Mouse (Mus musculus) liver, embryonic 11.5 days (tissue): Measurements from ENCODE around the gene Klhl35. TPM values are rescaled to one million over a fixed set of nuclear protein-coding genes. Genes with fewer than 3 reads are reported as not detected.

Source experiments
- ATAC-seq: fragments of 200-750 bp; cut with Nextera tagmentation; replicated peaks from 2 replicates; pipeline ENCODE4 v1.8.0; 2017; ENCODE audit warnings: moderate number of reproducible peaks, mild to moderate bottlenecking, moderate TSS enrichment, moderate library complexity; ENCODE audit not compliant: low FRiP score
- DNase-seq: peaks from one replicate; pipeline ENCODE4 v3.0.0-alpha.2; 2017; ENCODE audit warnings: low spot score
- H3K27ac ChIP-seq: fragments of 300-500 bp; sonication (generic); 2 replicates; pipeline ENCODE4 v1.5.1; 2014; ENCODE audit warnings: mild to moderate bottlenecking, low read depth, low read length, control low read depth
- H3K27me3 ChIP-seq: fragments of 300-500 bp; sonication (generic); replicated peaks from 2 replicates; pipeline ENCODE4 v1.6.1; 2014; ENCODE audit warnings: low read length, mixed read lengths; ENCODE audit not compliant: control insufficient read depth, insufficient read depth
- H3K36me3 ChIP-seq: fragments of 300-500 bp; sonication (generic); 2 replicates; pipeline ENCODE4 v1.6.1; 2014; ENCODE audit warnings: mild to moderate bottlenecking, low read length, moderate library complexity, mixed read lengths; ENCODE audit not compliant: control insufficient read depth, insufficient read depth
- H3K4me1 ChIP-seq: fragments of 300-500 bp; sonication (generic); replicated peaks from 2 replicates; pipeline ENCODE4 v1.6.1; 2014; ENCODE audit warnings: low read length, mixed read lengths; ENCODE audit not compliant: control insufficient read depth, insufficient read depth
- H3K4me2 ChIP-seq: fragments of 300-500 bp; sonication (generic); 2 replicates; pipeline ENCODE4 v1.6.1; 2014; ENCODE audit warnings: mild to moderate bottlenecking, control low read depth, moderate library complexity
- H3K4me3 ChIP-seq: fragments of 300-500 bp; sonication (generic); 2 replicates; pipeline ENCODE4 v1.5.1; 2014; ENCODE audit warnings: low read depth, low read length, control low read depth
- H3K9ac ChIP-seq: fragments of 300-500 bp; sonication (generic); 2 replicates; pipeline ENCODE4 v1.6.1; 2014; ENCODE audit warnings: low read depth, low read length, control low read depth
- H3K9me3 ChIP-seq: fragments of 300-500 bp; sonication (generic); 2 replicates; pipeline ENCODE4 v1.6.1; 2016; ENCODE audit warnings: low read length, inconsistent platforms, mixed read lengths; ENCODE audit not compliant: control insufficient read depth
- WGBS: fragments of 180-500 bp; shearing (Covaris S2); extraction: QIAGEN DNeasy Blood & Tissue Kit; methylation state at CpG from one replicate; pipeline ENCODE4 v1.1.7; 2014; 5-methylcytosine and 5-hydroxymethylcytosine counted together
- polyA plus RNA-seq: library from polyadenylated mRNA; unstranded; fragments of >200 nt; fragmentation: Nextera tagmentation; extraction: Ambion mirVana; gene quantifications from 2 replicates; pipeline ENCODE4 v1.2.1, GENCODE M21; 2014

The Klhl35 gene
- polyA plus RNA-seq, 1 experiment from 2014 or later: 0.32 TPM

GRCm38 (mm10) chr7:99459888-99460652, 5.7 kb upstream of the Klhl35 start:
- ATAC-seq (no peak), DNase-seq (no peak)
- Histone ChIP-seq H3K27ac (no peak overlapping the region), H3K9ac (no peak overlapping the region), H3K27me3 (no peaks in the 10 kb centered on the region), H3K4me2 (no peak overlapping the region), H3K36me3 (no peaks in the 10 kb centered on the region; the same call in 1 of the 2 replicates), H3K4me3 (no peak overlapping the region), H3K9me3 (no peaks in the 10 kb centered on the region), H3K4me1 (no peaks in the 10 kb centered on the region)
- WGBS: 83% methylated on average over 15 of the region's 15 CpGs

DNA sequence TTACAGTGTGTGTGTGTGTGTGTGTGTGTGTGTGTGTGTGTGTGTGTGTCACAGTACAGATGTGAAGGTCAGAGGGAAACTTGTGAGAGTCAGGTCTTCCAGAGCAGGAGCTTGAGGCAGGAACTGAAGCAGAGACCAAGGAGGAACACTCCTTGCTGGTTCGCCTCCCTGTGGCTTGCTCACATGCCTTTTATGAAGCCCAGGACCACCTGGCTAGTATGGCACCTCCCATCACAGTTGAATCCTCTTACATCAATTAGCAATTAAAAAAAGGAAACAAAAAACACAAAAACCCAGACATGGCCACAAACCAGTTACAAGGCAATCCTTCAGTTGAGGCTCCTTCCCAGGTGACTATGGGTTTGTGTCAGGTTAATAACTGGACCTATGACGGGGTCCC, 2.7 kb upstream of the Klhl35 start:
- no peak overlapping the region for H3K27ac ChIP-seq
- H3K4me1 ChIP-seq: peaks cover 6% of the 10 kb centered on the region; the same call in 1 of the 2 replicates
- WGBS: 66% methylated on average over 2 of the region's 2 CpGs
- H3K9me3 ChIP-seq: no peaks in the 10 kb centered on the region
- H3K9ac ChIP-seq: no peak overlapping the region
- H3K4me2 ChIP-seq: no peak overlapping the region
- no peaks in the 10 kb centered on the region; the same call in 1 of the 2 replicates for H3K36me3 ChIP-seq
- ATAC-seq (no peak), DNase-seq (no peak)
- H3K4me3 ChIP-seq: no peak overlapping the region
- peaks cover 15% of the 10 kb centered on the region for H3K27me3 ChIP-seq

- H3K9me3 ChIP-seq: no peaks in the 10 kb centered on the region
- peak overlapping the region; percentile 66 for H3K9ac ChIP-seq
- peaks cover 15% of the 10 kb centered on the region for H3K4me1 ChIP-seq
- 10% methylated on average over 8 of the region's 11 CpGs for WGBS
- H3K27ac ChIP-seq: peak overlapping the region; percentile 84
- peak; percentile 8 for ATAC-seq
- H3K27me3 ChIP-seq: peaks cover 23% of the 10 kb centered on the region
- DNase-seq: no peak
- peak overlapping the region; percentile 55 for H3K4me3 ChIP-seq
- H3K4me2 ChIP-seq: peak overlapping the region; percentile 79
- peaks cover 5% of the 10 kb centered on the region; the same call in 1 of the 2 replicates for H3K36me3 ChIP-seq
These were observed 2.1 kb downstream of the Klhl35 start for GRCm38 (mm10) chr7:99467916-99468282.

GRCm38 (mm10) chr7:99468283-99469132, 2.7 kb downstream of the Klhl35 start:
- ATAC-seq: peak; percentile 59
- DNase-seq: peak; percentile 69
- H3K4me2 ChIP-seq: peak overlapping the region; percentile 79

GRCm38 (mm10) chr7:99469680-99470405, 4.0 kb downstream of the Klhl35 start:
- DNase-seq (no peak), ATAC-seq (no peak)
- Histone ChIP-seq H3K9me3 (no peaks in the 10 kb centered on the region), H3K4me2 (no peak overlapping the region), H3K4me3 (no peak overlapping the region), H3K27me3 (peaks cover 23% of the 10 kb centered on the region), H3K9ac (no peak overlapping the region), H3K4me1 (peaks cover 24% of the 10 kb centered on the region), H3K36me3 (peaks cover 13% of the 10 kb centered on the region; the same call in 1 of the 2 replicates), H3K27ac (no peak overlapping the region)
- WGBS: 71% methylated on average over 17 of the region's 17 CpGs

More at GRCm38 (mm10) chr7:99468283-99469132, 2.7 kb downstream of the Klhl35 start:
- 2% methylated on average over 141 of the region's 145 CpGs for WGBS
- peaks cover 15% of the 10 kb centered on the region for H3K4me1 ChIP-seq
- peak overlapping the region; percentile 84 for H3K27ac ChIP-seq
- peaks cover 9% of the 10 kb centered on the region; the same call in 1 of the 2 replicates for H3K36me3 ChIP-seq
- H3K27me3 ChIP-seq: peaks cover 23% of the 10 kb centered on the region
- no peaks in the 10 kb centered on the region for H3K9me3 ChIP-seq
- peak overlapping the region; percentile 66 for H3K9ac ChIP-seq
- H3K4me3 ChIP-seq: peak overlapping the region; percentile 55

DNA sequence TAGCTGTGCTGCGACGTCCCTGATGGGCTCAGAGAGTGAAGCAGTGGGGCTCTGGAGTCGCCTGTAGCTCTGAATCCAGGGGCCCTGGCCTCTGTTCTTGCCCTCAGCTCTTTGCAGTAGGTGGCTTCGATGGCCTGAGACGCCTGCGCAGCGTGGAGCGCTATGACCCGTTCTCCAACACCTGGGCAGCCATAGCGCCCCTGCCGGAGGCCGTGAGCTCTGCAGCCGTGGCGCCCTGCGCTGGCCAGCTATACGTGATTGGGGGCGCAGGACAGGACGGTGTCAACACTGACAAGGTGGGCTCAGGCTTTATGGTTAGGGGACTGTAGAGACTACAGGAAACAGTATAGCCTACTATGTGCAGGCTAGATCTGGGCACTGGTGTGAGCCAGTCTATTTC, 5.8 kb downstream of the Klhl35 start:
- Histone ChIP-seq H3K9ac (no peak overlapping the region), H3K27ac (no peak overlapping the region), H3K4me1 (peaks cover 38% of the 10 kb centered on the region), H3K4me2 (no peak overlapping the region), H3K36me3 (peaks cover 13% of the 10 kb centered on the region; the same call in 1 of the 2 replicates), H3K4me3 (no peak overlapping the region), H3K27me3 (peaks cover 20% of the 10 kb centered on the region), H3K9me3 (no peaks in the 10 kb centered on the region)
- no peak for ATAC-seq
- no peak for DNase-seq
- WGBS: 61% methylated on average over 18 of the region's 18 CpGs

- DNase-seq (no peak), ATAC-seq (peak; percentile 45)
- Histone ChIP-seq H3K4me3 (no peak overlapping the region), H3K9ac (no peak overlapping the region), H3K27ac (peak overlapping the region; percentile 65; the same call in 1 of the 2 replicates), H3K4me2 (no peak overlapping the region; the same call in 1 of the 2 replicates), H3K27me3 (0 out of 2 replicates have a peak, but pooled peaks cover 7% of the 10 kb centered on the region), H3K9me3 (no peaks in the 10 kb centered on the region), H3K36me3 (peaks cover 31% of the 10 kb centered on the region), H3K4me1 (peaks cover 29% of the 10 kb centered on the region)
- WGBS: 78% methylated on average over 14 of the region's 14 CpGs
These were observed 8.0 kb downstream of the Klhl35 start for GRCm38 (mm10) chr7:99473638-99474407.
